Mouse (Mus musculus) frontal cortex, postnatal 10 days (tissue): ENCODE results near the gene Tmco4.

Source experiments
- DNase-seq, 2 experiments: peaks; one replicate each; pipeline ENCODE4 v3.0.0; 2022; ENCODE audit warnings: low spot score in 2 of 2, mixed read lengths in 1 of 2

Tmco4 gene

DNA sequence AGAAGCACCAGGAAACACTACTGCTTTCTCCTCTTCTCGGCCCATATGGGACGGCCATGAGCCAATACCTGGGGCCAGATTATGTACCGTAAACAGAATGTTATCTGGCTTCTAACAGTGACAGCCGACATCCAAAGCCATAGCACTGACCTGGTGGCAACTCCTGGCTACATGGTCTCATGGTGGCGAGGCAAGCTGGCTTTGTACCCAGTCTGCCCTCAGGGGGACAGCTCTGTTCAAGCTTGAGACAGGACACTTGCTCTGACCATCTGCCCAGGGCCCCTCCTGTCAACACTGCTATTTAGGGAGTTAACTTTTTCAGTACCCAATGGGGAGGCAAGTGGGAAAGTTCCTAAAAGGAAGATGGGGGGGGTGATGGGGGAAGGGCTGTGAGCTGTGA, 84.6 kb downstream of the Tmco4 start:
- no peak for DNase-seq

DNA sequence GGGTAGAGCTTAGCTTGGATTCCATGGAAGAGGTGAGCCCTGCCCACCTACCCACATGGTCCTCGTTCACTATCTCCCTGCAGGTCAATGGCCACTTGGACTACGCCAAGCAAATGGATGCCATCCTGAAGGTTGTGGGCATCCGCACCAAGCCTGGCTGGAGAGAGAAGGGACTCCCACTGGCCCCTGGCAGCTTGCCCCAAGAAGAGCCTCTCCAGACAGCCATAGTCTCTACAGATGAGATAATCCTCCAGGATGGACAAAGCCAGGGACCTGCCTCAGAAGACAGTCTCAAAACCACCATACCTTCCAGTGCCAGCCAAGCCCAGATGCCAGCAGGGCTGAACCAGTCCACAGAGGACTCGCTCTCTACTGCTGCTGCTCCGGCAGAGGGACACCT, 85.3 kb downstream of the Tmco4 start:
- DNase-seq: no peak

DNA sequence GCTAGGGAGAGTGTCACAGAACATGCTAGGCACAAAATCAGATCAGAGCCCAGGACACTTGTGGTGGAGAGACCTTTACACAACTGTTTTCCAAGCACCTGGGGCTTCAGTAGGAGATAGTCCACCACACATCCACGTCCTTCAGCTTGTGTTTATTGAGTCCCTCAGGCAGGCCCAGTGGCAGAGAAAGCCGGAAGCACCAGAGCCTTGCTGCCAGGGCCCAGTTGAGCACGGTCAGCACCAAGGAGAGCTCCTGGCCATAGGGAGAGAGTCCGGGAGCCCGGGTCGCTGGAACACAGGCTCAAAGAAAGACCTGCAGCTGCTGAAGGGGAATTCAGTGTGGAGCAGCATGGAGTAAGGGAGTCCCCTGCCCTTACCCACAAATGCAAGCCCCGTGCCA, 86.9 kb downstream of the Tmco4 start:
- DNase-seq: no peak

DNA sequence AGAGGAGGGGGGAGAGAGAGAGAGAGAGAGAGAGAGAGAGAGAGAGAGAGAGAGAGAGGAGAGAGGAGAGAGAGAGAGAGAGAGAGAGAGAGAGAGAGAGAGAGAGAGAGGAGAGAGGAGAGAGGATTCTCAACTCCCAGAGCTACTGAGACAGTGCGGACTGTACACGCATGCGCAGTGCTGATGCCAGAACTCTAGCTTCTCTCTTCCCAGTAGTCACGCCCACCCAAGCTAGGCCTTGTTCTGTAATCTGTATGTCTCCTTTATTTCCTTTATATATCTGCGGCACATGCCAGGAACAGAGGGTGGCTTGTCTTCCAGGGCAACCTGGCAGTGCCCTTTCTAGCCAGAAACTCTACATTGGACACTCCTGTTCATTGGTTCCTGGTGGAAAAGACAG, 92.1 kb downstream of the Tmco4 start:
- DNase-seq: no peak

DNA sequence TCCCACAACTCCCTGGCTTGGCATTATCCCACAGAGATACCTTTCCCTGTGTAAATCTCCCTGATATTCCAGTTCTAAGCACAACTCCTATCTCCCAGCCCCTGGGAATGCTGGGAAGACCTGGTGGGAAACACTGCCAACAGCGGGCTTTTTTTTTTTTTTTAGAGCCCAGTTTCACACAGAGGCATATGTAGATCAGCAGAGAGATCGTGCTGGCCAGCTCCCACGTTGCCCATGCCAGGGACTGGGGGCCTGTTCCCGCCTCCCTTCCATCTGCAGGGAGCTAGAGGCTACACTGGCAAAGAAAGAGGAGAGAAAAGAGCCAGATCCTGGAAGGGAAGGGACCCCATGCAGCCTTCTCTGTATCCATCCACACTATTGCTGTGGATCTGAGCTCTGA, 95.6 kb downstream of the Tmco4 start:
- peak in 1 of 2 experiments; percentile 35 for DNase-seq

DNA sequence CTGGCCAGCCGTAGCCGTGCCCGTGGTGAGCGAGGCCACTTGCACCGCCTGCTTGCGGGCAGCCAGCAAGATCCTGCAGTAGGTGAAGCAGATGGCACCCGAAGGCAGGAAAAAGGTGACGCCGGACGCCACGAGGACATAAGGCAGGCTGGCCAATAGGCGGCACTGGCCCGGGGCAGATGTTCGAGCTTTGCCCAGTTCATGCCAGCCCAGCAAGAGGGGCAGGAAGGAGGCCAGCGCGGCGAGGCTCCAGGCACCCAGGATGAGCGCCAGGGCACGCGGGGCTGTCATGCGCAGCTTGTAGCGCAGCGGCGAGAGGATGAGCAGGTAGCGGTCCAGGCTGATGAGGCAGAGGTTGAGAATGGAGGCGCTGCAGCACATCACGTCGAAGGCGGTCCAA, 101.4 kb downstream of the Tmco4 start:
- no peak for DNase-seq

DNA sequence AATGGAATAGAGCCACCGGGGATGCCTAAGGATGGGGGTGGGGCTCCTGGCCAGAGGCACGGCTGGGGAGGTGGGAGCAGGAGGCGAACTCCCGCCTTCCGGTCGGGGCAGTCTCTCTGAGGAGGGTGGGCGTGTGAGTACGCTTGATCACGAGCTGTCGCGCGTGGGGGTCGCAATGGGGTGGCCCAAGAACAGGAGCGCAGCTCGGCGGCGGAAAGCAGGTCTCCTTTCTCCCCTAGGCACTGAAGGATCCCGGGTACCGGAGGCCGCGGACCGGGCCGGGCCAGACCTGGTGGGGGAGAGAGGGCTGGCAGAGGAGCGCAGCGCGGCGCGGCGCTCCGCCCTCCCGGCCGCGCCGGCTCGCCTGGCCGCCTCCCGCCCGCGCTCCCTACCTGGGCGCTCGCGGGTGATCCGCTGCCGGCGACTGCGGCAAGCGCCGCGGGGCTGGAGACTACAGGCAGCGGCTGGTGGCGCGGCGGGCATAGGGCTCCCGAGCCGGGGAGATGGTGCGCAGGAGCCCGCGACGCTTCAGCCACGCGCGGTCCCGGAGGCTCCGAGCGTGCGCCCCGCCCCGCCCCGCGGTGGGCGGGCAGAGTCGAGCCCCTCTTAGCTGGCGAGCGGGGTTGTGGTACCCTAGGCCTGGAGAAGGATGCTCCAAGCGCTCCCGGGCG, 102.5 kb downstream of the Tmco4 start, which contains the start of gene Htr6:
TSS of gene Htr6 (minus strand) at position 530 of the 671 bp plus-strand sequence.
- DNase-seq: peak in 1 of 2 experiments; percentile 27

DNA sequence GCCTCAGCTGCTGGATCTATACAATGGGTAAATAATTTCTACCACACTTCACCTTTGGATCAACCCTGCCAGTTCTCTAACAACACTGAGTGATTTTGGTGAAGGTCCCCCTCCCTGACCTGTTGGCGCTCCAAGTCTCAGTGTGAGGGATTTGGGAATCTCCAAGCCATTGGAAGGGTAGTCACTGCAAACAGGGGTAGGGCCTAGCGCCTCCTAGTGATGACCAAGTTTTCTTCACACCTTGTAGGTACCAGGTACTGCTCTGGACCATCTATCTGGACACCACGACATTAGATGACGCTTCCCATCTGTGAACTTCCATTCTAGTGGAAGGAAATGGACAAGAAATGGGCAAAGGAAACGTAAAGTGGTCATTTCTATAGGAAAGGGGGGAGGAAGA, 103.2 kb downstream of the Tmco4 start:
- DNase-seq: no peak

DNA sequence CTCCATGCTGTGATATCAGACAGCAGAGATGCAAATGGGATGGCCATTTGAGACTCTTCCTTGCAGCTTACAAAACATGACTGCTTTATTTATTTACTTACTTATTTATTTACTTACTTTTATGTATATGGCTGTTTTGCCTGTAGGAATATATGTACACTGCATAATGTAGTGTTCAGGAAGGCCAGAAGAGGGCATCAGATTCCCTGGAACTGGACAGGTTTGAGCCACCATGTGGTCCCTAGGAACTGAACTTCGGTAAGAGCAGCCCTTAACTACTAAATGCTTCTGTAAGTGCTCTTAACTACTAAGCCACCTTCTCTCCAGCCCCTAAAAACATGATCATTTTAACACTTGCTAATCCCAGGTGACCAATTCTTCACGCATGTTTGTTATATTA, 105.6 kb downstream of the Tmco4 start:
- DNase-seq: no peak

DNA sequence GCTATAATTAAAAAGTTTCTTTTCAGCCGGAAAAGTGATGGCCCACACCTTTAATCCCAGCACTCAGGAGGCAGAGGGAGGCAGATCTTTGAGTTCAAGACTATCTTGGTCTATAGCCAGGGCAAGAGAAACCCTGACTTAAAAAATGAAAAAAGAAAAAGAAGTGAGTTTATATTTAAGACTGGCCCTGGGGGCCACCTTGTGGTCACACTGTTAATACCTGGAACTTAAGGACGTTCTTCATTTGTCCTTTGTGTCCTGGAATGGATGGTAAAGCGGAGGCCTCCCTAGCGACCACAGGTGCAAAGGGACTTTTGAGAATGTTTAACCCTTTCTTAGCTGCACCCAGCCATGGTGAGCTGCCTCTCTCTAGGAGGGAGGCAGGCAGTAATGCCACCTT, 106.0 kb downstream of the Tmco4 start:
- DNase-seq: no peak

DNA sequence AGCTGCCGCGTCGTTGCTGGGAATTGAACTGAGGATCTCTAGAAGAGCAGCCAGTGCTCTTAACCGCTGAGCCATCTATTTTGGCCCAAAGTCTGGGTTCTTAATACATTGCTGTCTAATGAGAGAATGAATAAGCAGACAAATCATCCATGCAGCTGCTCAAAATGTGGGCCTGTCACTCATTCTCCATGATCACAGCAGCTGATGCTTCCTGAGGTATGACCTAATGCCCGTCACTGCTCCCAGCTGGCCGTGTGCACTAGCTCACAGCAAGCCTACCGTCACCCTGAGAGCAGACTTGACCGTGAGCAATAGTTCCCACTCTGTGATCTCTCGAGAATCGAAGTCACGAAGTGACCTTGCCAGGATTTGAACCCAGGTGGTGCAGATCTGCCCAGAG, 106.8 kb downstream of the Tmco4 start:
- no peak for DNase-seq

DNA sequence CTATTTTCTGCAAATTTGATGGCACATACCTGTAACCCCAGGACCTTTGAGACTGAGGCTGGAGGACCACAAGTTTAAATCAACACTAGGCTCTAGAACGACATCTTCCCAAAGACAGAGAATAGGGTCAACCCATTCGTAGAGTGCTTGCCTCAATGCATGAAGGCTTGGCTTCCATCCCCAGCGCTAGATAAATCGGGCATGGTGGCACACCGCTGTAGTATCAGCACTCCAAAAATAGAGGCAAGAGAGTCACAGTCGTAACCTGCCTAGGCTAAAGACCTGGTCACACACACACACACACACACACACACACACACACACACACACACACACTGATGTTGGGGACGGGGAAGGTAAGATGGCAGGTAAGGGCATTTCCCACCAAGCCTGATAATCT, 107.6 kb downstream of the Tmco4 start:
- DNase-seq: no peak

DNA sequence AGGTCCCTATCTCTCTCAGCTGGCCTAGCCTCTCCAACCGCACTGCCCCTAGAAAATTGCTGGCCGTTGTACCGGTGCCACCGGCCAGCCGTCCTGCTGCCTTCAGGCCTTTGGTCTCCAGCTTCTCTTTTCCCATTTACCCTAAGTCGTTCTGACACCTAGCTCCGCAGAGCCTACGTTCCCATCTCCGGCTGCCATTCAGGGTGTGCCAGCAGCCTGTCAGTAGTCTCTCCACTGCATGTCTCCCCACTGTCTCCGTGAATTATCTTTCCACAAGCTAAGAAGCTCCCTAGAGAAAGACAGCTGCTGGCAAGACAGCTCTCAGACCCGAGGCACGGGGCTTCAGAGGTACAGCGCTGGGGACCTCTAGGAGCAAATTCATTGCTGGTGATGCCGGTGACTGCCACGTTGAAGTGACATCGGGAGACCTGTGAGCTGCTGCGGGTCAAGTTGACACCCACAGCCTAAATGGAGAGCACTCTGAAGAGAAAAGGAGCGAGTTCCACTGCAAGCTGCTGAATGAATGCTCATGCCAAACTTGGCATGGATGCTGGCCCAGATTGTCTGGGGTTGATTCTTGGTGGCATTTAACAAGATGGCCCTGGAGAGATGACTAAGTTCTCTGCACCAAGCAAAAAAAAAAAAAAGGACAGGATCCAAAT, 108.7 kb downstream of the Tmco4 start:
- DNase-seq: no peak

DNA sequence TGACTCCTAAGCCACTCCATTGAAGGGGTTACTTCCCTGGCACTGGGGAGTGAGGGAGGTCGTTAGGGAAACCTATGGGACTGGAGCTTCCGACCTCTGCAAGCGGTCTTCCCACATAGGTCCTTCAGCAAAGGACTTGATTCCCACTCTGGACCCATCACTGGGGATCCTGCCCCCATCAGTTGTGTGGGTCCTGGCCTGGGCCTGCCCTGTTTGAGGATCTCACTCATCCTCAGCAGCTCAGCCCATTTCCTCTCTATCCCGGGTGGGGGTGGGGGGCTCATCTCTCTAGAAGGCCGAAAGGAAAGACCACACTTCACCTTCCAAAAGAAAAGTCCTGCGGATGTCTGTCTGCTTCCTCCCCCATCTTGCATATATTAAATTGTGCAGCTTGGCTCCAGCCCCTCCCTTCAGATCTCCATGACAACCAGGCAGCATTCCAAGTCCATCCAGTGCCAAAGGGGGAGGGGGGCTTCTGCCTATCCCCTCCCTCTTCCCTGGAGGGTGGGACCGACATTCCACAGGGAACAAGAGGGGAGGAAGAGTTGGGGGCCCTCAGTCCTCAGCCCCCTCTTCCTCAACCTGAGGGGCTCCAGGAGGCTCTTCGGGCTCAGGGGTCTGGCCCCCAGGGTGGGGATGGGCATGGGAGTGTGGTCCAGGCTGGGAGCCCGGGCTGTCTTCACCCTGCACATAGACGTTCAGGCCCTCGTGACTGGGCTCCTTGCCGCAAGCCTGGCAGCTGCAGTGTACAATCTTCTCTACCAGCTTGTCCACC, 110.3 kb downstream of the Tmco4 start:
- peak; percentile 68 to 69 for DNase-seq

DNA sequence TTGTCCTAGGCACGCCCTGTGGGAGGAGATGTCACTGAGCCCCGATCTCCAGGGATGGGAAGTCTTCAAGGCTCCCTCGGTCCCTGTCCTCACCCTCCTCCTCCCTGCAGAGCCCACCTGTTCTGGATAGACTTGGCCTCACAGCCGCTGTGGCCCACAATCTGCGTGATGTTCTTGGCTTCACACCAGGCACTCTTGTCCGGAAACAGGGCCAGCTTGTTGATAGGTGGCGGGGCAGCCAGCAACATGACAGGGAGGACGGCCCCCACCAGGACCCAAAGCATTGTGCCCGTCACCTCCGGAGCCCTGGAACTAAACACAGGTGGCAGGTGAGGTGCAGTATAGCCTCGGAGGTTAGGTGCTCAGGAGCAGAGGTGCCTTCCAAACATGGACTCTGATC, 112.6 kb downstream of the Tmco4 start:
- DNase-seq: no peak

DNA sequence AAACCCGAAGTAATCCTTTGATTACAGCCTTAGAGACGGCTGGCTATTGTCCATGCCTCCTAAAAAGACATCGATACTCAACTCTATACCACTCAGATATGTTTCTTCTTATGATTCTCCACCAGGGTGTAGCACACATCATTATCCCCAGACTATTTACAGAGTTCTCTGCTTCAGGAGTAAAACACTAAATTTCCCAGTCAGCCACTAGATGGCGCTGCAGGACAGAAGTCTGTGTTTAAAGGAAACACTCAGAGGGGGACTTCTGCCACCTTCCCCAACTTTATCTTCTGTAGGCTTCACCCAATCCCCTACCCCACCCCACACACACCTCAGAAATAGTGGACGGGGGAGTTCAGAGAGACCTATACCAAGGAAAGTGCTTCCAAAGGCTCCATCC, 113.3 kb downstream of the Tmco4 start:
- DNase-seq: peak in 1 of 2 experiments; percentile 85

DNA sequence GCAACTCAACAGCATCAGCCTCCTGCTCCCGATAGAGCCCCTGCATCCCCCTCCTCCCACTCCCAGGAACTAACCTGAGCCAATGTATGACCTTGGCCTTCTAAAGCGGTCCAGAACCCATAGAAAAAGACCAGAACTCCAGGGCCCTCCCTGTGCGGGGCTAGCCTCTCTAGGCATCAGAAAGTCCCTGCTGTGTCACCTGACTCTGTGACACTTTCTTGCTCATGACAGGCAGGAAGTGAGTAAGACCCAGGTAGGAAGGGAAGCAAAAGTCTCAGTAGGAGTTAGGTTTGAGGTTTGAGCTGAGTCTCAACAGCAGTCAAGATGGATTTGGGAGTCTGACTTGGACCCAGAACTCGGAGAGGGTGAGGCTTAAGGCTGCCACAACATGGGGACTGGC, 114.3 kb downstream of the Tmco4 start:
- no peak for DNase-seq

DNA sequence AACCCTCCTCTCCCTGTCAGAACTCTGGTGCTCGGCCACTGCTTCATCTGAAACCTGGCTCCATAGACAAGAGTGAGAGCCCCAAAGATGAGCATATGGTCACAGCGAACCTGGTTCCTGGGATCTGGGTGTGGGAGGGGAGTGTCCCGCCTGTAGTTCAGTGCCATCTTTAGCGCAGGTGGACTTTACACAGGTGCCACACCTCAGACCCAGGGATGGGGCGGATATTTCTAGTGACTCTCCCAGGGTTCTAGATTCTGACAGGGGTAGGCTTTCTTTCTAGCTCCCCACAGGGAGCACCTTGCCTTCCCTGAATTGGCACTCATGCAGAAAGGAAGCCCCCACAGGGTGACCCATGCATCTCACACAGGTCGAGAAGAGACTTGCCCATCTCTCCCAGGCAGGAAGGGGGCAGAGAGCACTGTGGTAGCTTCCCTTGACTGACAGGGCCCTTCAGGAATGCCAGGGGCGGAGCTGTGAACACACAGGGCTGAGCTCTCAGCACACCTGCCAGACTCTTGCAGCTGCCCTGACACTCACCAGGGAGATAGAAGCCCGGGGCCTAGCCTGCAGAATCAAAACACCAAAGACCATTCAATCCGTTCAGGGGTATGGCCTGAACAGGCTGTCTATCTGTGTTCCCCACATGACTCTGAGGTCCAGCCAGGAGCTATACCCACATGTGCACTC, 116.4 kb downstream of the Tmco4 start:
- no peak for DNase-seq

DNA sequence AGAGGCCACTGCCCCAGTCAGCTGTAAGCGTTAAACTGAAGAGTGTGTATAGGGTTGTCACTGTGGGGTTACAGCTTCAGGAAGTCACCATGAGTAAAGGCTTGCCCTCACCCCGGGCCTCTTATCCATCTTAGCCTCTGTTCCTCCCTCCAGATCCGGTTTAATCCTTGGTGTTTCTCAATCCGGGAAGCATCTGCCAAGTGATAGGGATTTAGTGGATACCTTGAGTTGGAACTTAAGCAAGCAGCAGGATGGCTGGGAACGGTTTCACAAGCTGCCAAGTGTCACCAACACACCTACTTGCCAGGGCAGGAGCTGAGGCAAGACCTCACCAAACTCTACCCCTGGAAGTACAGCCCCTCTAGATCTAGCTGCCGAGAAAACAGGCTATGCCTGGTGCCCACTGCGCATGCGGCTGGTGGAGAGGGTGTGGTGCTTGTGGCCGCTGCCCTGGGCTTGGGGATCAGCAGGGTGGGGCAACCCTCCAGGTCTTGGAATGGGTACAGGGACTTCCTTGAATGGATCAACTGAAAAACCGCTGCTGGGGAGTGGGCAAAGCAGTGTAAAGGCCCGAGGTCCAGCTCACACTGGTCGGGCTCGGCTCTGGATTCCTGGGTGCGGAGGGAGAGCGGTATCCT, 117.7 kb downstream of the Tmco4 start:
- DNase-seq: no peak

DNA sequence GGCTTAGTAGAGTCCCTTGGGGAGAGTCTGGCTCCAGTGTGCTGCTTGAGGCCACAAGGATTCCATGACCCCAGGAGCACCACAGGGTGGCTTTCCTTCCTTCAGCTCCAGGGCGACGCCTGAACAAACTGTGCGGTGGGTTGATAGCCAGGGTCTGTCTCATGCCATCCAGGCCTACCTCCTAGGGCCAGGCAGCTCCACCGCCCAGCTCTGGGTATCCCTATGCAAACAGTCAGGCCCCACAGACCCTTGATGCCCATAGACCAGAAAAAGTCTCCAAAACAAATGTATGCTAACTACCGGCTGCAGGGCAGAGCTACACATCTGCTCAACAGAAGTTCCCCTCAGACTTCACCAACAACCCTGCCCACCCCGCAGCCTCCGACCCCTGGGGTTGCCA, 118.4 kb downstream of the Tmco4 start:
- DNase-seq: no peak

DNA sequence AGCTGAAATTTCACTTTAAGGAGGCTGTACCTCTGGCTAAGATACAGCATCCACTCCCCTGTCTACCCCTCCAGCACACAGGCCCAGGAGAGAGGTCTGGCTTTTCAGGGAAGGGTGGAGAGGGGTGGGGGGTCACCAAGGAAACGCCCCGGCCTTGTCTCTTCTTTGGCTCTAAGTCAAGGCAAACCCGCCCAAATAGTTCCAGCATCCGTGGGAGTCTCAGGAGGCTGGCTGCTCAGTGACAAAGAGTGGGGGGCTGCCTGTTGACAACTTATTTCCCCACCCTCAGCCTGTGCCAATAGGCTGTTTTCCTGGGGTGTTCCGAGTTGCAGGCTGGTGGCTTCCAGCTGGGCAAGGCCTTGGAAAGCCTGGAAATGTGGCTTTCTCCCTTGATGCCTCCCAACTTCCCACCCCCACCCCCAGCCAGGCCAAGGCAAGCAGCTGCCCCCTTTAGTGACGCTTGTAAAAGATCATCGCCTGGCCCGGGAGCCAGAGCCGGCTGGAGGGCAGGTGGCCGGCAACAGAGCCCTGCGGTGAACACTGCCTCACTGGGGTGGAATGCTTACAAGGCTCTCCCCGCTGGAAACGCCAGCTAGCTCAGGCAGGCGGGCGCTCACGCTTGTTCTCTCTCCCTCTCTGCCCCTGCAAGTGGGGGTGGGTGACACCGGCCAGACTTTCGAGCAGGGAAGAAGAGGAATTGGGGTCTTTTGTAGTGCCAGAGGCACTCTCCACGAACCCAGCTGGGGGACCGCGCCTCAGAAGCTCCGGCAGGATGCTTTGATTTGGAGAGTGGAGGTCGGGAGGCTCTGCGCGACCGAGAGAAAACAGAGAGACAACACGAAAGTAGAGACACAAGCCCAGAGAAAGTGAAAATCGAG, 119.0 kb downstream of the Tmco4 start:
- DNase-seq: no peak
